Mouse (Mus musculus): Measurements from ENCODE around the gene Tox2.

The Tox2 gene

GRCm38 (mm10) chr2:163202884-163203634, at the start of gene Tox2:
Tox2 (plus strand) TSS chr2:163203125.
- DNase-seq = peak; percentile 80 to 90

DNA sequence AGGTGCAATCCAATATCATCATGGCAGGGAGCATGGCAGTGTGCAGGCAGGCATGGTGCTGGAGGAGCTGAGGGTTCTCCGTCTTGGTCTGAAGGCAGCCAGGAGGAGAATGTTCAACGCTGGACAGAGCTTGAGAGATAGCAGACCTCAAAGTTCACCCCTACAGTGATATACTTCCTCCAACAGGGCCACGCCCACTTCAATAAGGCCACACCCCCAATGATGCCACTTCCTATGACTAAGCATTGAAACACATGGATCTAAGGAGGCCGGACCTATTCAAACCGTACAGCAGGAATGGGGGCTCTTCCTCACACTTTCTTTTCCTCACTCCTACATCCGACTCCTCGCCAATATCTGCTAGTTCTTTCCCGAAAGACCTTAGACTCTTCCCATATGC, 48.3 kb upstream of the Tox2 start:
- DNase-seq = no peak

GRCm38 (mm10) chr2:163158979-163159378, 43.9 kb upstream of the Tox2 start:
- DNase-seq = no peak

- no peak for DNase-seq
These were observed 38.4 kb upstream of the Tox2 start for GRCm38 (mm10) chr2:163164461-163164990.

- no peak for DNase-seq
These were observed 36.7 kb upstream of the Tox2 start for GRCm38 (mm10) chr2:163166067-163166805.

- DNase-seq = no peak
These were observed 31.0 kb upstream of the Tox2 start for GRCm38 (mm10) chr2:163171891-163172290.

DNA sequence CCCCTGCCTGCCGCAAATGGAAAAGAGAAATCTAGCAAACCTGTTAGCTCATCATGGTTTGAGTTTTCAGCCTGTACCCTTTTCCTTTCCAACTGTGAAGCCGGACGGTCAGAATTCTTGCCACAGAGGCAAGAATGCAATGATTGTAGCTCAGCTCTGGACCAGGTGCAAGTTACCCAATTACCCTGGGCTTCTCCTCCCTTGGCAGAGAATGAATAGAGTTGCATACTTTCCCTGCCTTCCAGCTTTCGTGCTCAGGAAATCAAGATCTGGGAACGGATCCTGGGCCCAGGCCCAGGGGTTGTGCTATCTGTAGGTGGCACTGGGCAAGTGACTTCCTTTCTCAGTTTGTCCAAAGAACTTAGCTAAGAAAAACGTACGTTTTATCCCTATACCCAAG, 28.9 kb upstream of the Tox2 start:
- DNase-seq = no peak

DNA sequence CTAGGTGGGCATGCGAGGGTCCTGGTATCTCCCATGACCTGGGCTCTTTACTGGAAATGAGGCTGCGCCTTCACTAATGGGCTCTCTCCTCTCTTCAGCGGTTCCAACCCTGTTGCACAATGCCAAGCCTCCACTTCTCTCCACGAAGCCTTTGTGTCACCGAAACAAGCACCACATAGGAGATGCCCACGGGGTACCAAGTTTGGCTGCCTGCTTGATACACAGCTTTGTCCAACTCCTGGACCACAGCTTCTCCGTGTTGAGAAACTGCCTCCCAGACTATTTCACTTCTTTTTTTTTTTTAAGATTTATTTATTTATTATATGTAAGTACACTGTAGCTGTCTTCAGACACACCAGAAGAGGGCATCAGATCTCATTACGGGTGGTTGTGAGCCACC, 27.1 kb upstream of the Tox2 start:
- no peak for DNase-seq

DNA sequence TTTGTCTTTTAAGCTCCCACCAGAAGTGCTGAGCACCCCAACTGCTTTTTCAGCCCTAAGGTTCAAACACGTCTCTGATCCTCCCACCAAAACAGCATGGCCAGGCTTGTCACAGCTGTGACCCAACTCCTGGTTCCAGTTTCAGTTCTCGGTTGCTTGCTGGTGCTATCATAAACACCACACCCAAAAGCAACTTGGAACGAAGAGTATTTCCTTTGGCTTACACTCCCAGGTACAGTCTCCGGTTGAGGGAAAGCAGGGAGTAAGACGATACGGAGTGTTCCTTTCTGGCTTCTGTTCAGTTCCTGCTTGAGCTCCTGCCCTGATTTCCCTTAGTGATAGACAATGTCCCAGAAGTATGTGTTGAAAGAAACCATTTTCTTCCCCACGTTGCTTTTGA, 26.4 kb upstream of the Tox2 start:
- no peak for DNase-seq

DNA sequence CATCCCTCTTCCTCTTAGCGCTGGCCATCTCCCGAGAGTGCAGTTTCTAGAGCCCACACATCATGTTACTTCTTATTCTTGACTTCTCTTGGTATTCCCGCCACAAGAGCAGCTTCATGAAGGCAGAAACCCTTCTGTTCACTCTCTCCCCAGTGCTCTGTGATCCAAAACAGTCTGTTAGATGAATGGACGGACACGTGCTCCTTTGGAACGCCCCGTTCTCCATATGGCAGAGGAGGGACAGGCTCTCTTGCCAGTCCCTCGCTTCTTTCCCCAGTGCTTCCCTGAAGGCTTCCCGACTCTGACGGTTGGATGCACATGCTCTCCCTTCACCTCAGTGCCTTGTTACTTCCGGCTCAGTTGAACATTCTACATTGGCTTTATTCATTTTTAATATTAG, 15.4 kb upstream of the Tox2 start:
- DNase-seq = no peak

GRCm38 (mm10) chr2:163189596-163189995, 13.3 kb upstream of the Tox2 start:
- no peak for DNase-seq

- no peak for DNase-seq
These were observed 12.9 kb upstream of the Tox2 start for GRCm38 (mm10) chr2:163190004-163190441.

DNA sequence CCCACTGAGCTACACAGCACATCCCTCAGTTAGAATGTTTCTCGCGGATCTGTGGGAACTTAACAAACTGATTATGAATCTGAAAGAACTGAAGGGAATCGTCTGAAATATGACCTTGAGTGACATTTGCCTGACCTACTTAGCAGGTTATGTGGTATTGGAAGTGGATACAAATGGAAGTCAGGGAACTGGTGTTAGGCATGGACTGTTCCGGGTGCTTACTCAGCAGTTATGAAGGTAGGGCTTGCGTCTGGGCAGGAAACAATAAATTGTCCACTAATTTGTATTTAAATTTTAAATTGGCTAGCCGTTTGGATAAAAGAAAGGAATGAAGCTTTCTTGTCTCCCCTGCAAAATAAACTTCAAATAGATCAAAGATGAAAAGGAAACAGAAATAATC, 10.4 kb upstream of the Tox2 start:
- DNase-seq = no peak

GRCm38 (mm10) chr2:163194015-163194414, 8.9 kb upstream of the Tox2 start:
- DNase-seq = no peak

DNA sequence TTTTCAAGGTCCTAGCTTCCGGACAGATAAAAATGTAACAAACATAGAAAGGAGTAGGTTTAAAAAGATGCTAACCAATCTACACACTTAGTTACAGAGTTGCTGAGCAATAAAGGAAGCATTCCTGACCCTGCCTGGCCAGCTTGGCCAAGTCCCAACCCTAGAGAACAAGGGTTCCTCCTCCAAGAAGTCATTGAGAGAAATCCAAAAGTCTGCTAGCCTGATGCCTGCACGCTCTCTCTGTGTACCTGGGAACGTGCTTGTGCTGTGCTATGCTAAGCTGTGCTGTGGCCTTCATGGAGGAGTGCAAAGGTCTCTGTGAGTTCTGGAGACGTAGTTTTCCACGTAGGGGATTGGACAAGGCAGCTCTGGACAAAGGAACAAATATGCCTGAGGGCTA, 8.4 kb upstream of the Tox2 start:
- no peak for DNase-seq

DNA sequence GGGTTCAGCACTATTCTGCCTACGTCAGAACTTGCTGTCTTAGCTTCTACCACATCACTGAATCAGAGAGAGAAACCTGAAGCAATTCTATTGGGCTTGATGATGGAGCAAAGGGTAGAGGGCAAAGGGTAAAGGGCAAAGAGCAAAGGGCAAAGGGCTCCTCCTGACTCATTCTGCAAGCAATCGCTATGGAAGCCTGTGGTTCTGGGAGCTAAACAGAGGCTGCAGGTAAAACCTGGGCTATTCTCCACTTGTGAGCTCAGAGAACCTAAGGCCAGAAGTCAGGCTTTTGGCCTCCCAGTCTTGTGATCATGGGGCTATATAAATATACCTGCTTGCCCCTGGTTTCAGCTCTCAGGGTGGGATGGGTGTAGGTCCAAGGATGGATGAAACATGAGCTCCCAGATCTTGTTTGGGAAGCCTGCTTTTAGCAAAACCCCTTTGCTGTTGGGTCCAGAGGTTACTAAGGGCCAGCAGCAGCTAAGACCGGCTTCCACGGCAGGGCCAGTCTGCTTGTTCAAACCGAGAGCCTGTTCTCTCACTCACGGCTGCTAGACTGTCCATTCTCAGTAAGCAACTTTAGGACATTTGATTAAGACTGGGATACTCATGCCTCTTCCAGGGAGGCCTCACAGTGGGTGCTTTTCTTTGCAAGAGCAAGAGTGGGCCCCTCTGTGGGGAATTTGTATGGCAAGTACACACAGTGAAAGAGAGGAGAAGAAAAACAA, 7.7 kb upstream of the Tox2 start:
- DNase-seq = no peak

GRCm38 (mm10) chr2:163195834-163196145, 7.1 kb upstream of the Tox2 start:
- DNase-seq = no peak

GRCm38 (mm10) chr2:163201897-163202296, 1.0 kb upstream of the Tox2 start:
- peak; percentile 34 to 43 for DNase-seq

DNA sequence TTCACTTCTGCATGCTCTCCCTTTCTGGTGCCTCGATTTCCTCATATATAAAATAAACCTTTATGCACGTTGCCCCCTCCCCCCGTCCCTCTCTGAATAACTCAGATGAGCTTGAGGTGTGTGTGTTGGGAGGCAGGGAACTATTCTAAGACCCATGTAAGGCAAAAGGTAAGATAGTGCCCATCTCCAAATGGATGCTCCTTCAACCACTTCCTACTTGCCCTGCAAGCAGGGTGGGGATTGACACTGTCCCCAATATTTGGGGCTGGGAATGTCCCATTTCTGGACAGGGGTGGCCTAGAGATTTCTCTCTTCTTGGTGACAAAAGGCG, 407 bp upstream of the Tox2 start:
- no peak for DNase-seq

- DNase-seq = peak in 1 of 2 experiments; percentile 23
These were observed 966 bp downstream of the Tox2 start for GRCm38 (mm10) chr2:163203635-163204547.

DNA sequence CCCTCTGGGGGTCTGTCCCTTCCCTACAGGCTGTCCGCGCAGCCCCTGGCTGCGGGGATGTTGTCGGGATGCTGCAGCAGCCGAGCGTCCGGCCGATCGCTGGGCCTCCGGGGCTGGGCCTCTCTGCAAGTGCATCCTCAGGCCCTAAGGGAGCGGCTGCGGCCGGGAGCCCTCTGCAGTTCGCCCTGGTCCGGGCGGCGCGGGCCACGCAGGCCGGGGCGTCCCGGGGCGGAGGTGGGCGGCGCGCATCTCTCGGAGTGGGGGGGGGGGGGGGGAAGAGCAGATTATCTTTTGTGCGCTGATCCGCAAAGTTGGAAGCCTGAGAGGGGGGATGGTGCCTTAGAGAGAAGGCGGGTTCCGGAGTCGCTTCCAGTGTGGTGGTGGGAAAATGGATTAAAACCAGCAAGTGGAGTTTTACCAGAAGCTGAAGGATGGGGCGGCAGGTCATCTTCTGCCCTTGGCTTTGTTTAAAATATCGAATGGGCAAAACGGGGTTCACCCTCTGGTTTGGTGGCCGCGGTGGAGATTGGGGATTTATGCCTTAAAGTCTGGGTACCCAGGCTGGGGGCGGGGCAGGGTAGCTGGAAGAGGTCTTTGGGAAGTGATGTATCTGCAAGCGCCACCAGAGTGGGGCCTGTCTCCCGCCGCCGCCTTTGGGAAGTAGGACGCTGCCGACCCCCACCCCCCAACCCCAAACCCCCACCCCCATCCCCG, 1.8 kb downstream of the Tox2 start:
- DNase-seq = peak; percentile 38 to 51

- no peak for DNase-seq
These were observed 2.3 kb downstream of the Tox2 start for GRCm38 (mm10) chr2:163205262-163205647.

All from lung, postnatal 4 days (tissue).